Mouse (Mus musculus) kidney, postnatal 25 days (tissue): Measurements from ENCODE around the gene Abcd3.
A peak's percentile ranks its signal among the peaks of the same experiment; 100 is the strongest.

ENCODE experiments used
- DNase-seq, 2 experiments: peaks; one replicate each; pipeline ENCODE4 v3.0.0; 2021; ENCODE audit warnings: mixed read lengths in 2 of 2

Abcd3 gene

GRCm38 (mm10) chr3:121814877-121815548 is at the start of gene Abcd3:
Abcd3 (minus strand) TSS chr3:121815302.
- DNase-seq, result peak; percentile 89 to 94

- no peak for DNase-seq
Measured at GRCm38 (mm10) chr3:121859142-121859541, 44.0 kb upstream of the Abcd3 start.

GRCm38 (mm10) chr3:121856131-121856530 is 41.0 kb upstream of the Abcd3 start:
- no peak for DNase-seq

- peak; percentile 23 to 68 for DNase-seq
Measured at GRCm38 (mm10) chr3:121853781-121854520, 38.8 kb upstream of the Abcd3 start.

GRCm38 (mm10) chr3:121852074-121852826 is 37.1 kb upstream of the Abcd3 start:
- peak; percentile 83 to 93 for DNase-seq

- no peak for DNase-seq
Measured at GRCm38 (mm10) chr3:121851006-121851405, 35.9 kb upstream of the Abcd3 start.

GRCm38 (mm10) chr3:121850381-121850780 is 35.3 kb upstream of the Abcd3 start:
- DNase-seq, result no peak

GRCm38 (mm10) chr3:121847296-121847695 is 32.2 kb upstream of the Abcd3 start:
- DNase-seq, result no peak

GRCm38 (mm10) chr3:121844658-121845057 is 29.6 kb upstream of the Abcd3 start:
- DNase-seq, result no peak

GRCm38 (mm10) chr3:121844013-121844412 is 28.9 kb upstream of the Abcd3 start:
- DNase-seq, result no peak

- no peak for DNase-seq
Measured at GRCm38 (mm10) chr3:121843254-121843653, 28.2 kb upstream of the Abcd3 start.

GRCm38 (mm10) chr3:121842306-121842860 is 27.3 kb upstream of the Abcd3 start:
- DNase-seq, result no peak

GRCm38 (mm10) chr3:121841412-121842014 is 26.4 kb upstream of the Abcd3 start:
- no peak for DNase-seq

- DNase-seq, result peak; percentile 45 to 61
Measured at GRCm38 (mm10) chr3:121840351-121840750, 25.2 kb upstream of the Abcd3 start.

- no peak for DNase-seq
Measured at GRCm38 (mm10) chr3:121834732-121835131, 19.6 kb upstream of the Abcd3 start.

GRCm38 (mm10) chr3:121834250-121834649 is 19.1 kb upstream of the Abcd3 start:
- DNase-seq, result no peak

GRCm38 (mm10) chr3:121825092-121825491 is 10.0 kb upstream of the Abcd3 start:
- DNase-seq, result no peak

GRCm38 (mm10) chr3:121824319-121824718 is 9.2 kb upstream of the Abcd3 start:
- DNase-seq, result no peak

- DNase-seq, result no peak
Measured at GRCm38 (mm10) chr3:121822643-121823042, 7.5 kb upstream of the Abcd3 start.

- no peak for DNase-seq
Measured at GRCm38 (mm10) chr3:121821559-121822143, 6.5 kb upstream of the Abcd3 start.

GRCm38 (mm10) chr3:121819693-121820200 is 4.6 kb upstream of the Abcd3 start:
- DNase-seq, result no peak

- DNase-seq, result no peak
Measured at GRCm38 (mm10) chr3:121818736-121819396, 3.8 kb upstream of the Abcd3 start.
